Mouse (Mus musculus): ENCODE data around the gene Zmiz1. TPM values are rescaled to one million over a fixed set of nuclear protein-coding genes. Genes with fewer than 3 reads are reported as not detected.

Zmiz1 gene
- polyA plus RNA-seq, 1 experiment, result 25.6 TPM

DNA sequence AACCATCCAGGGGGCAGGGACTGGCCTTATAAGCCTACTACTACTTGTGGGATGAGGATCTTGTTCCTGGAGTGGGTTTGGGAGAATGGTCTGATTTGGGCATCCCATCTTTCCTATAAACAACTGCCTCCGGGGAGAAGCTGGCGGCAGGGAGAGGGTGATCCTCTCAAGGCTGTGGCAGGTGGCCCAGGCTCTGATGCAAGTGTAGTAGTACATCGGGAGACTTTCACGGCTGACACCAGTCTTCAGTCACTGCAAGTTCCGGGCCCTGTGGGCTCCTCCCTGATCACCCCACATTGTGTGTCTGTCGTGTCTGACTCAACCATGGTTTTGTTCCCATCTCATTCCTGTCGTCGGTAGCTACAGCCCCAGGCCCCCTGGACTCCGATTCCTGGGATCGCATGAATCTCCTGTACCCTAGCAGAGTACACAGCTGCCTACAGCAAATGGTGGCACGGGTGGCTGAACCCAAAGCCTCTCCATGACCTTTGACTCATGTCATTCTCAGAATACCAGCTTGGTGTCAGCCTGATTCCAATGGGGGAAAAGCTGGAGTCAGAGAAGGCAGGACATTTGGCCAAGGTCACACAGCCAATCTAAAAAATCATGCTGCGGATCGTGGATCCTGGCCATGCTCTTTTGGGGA, 49.2 kb downstream of the Zmiz1 start:
- DNase-seq (ENCODE audit: low read depth, low spot score), result no peak
- 66% methylated on average over 13 of the region's 13 CpGs for WGBS

DNA sequence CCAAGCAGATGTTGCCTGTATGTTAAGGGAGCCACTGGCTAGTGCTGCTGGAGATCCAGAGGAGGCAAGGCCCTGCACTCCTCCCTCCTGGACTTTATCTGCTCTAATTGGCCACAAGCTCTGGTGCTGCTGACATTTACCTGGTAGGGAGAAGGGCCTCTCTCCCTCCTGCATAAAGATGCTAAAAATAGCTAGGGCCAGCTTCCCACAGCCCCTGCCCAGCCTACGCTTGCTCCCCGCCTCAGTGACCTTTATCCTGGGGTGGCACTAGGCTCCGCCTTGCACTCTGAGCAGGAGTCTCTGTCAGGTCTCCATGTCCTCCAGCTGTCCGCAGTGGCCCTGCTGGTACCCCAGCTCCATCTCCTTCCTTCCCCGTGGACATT, 49.8 kb downstream of the Zmiz1 start:
- 39% methylated on average over 5 of the region's 5 CpGs for whole genome bisulfite sequencing
- no peak for DNase-seq (ENCODE audit: low read depth, low spot score)

DNA sequence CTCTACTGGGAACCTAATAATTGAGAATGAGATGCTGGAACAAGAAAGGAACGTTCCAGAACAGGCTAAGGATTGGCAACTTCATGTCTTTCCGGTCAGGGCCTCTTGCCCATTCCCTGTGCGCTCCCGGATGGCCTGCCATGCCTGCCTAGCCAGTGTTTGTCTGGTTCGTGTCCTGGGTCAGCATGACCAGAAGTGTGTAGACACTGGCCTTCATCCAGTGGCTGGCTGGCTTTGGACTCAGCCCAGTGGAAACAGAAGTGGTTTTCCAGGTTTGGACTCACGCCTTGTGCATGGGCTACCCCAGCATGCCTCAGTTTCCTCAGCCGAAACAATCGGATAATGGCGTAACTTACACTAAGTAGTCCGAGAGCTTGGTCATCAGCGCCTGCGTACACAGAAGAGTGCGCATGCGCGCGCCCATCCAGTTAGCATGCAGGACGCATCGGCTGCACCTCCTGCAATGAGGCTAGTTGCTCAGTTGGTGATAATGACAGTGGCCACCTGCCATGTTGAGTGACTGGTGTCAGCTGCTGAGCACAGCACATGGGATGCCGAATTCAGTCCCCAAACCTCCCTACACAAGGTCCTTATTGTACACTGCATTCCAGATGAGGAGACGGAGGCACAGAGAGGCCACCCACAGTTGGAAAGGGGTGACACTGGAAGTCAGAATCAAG, 50.6 kb downstream of the Zmiz1 start:
- DNase-seq (ENCODE audit: low read depth, low spot score), result no peak
- 88% methylated on average over 20 of the region's 20 CpGs for WGBS

DNA sequence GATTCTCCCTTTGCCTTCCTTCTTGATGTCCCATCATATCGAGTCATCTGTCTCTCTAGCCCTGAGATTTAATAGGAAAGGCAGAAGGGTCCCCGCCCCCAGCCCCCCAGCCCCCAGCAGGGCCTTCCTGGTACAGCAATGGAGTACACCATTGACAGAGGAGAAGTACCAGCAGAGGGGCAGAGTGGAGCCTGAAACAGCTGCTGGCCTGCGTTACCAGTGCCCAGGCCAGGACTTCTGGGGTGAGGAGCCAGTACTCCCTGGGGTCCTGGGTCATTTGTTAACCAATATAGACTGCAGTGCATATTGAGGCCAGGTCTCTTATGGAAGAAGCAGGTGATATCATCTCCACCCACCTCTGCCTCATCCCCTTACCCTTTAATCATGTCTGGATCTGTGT, 51.4 kb downstream of the Zmiz1 start:
- DNase-seq (ENCODE audit: low read depth, low spot score), result no peak
- 88% methylated on average over 3 of the region's 3 CpGs for WGBS

DNA sequence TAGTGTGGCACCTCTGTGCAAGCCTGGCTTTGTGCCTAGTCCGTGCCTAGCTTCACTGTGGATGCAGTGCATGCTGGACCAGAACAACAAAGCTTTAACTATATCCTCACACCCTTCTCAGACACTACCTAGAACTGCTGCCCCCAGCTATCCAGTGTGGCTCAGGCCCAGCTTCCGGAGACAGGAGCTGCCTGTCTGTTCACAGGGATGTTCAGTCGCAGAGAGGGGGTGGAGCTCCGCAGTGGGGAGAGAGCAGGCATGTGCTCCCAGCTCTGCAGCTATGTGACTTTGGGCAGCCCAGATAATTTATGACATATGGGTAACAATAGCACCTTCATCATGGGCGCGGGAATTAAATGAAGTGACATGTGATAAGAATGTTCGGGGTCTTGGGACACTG, 52.0 kb downstream of the Zmiz1 start:
- DNase-seq (ENCODE audit: low read depth, low spot score), result no peak
- WGBS, result 71% methylated on average over 7 of the region's 7 CpGs

GRCm38 (mm10) chr14:25511564-25511963, 52.6 kb downstream of the Zmiz1 start:
- no peak for DNase-seq (ENCODE audit: low read depth, low spot score)
- WGBS, result 44% methylated on average over 3 of the region's 3 CpGs

GRCm38 (mm10) chr14:25511967-25512366, 53.0 kb downstream of the Zmiz1 start:
- 58% methylated on average over 5 of the region's 5 CpGs for WGBS
- DNase-seq (ENCODE audit: low read depth, low spot score), result no peak

DNA sequence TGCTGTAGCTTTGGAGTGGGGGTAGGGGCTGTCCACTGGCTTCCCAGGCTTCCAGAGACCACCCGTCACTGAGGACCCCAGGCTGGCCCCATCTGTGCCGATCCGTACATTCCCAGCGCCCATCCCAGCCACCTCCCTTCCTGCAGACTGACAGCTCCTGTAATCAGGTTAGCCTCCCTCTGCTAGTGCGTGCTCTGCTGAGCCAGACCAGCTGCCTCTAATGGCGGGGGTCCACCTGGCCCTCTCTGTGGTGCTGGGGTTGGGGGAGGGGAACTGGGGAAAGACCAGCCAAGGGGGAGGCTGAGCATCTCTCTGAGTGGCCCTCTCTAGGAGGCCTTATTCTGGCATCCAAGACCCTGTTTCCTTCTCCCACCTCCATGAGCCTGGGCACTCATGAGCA, 53.8 kb downstream of the Zmiz1 start:
- 81% methylated on average over 6 of the region's 6 CpGs for WGBS
- no peak for DNase-seq (ENCODE audit: low read depth, low spot score)

DNA sequence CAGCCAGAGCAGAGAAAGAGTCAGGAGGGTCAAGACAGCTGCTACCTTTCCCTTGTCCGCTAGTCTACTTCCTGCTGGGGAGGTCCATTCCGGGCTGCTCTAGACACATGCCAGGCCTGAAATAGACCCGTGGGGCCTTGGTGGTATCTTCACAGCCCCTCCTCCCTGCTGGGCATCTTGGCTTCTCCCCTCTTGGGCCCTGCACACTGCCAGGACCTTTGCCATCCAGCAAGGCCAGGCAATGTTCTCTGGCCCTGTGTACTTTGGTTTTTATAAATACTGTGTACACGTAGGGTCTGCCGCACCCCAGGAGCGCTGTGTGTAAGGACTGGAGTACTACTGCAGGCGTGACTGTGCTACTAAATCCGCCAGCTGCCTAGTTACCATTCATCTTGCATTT, 54.5 kb downstream of the Zmiz1 start:
- no peak for DNase-seq (ENCODE audit: low read depth, low spot score)
- WGBS, result 57% methylated on average over 8 of the region's 8 CpGs

GRCm38 (mm10) chr14:25514943-25515512, 56.0 kb downstream of the Zmiz1 start:
- WGBS, result 75% methylated on average over 2 of the region's 2 CpGs
- DNase-seq (ENCODE audit: low read depth, low spot score), result no peak

- WGBS, result 33% methylated on average over 9 of the region's 9 CpGs
- DNase-seq (ENCODE audit: low read depth, low spot score), result no peak
These were observed 56.9 kb downstream of the Zmiz1 start for GRCm38 (mm10) chr14:25515924-25516323.

DNA sequence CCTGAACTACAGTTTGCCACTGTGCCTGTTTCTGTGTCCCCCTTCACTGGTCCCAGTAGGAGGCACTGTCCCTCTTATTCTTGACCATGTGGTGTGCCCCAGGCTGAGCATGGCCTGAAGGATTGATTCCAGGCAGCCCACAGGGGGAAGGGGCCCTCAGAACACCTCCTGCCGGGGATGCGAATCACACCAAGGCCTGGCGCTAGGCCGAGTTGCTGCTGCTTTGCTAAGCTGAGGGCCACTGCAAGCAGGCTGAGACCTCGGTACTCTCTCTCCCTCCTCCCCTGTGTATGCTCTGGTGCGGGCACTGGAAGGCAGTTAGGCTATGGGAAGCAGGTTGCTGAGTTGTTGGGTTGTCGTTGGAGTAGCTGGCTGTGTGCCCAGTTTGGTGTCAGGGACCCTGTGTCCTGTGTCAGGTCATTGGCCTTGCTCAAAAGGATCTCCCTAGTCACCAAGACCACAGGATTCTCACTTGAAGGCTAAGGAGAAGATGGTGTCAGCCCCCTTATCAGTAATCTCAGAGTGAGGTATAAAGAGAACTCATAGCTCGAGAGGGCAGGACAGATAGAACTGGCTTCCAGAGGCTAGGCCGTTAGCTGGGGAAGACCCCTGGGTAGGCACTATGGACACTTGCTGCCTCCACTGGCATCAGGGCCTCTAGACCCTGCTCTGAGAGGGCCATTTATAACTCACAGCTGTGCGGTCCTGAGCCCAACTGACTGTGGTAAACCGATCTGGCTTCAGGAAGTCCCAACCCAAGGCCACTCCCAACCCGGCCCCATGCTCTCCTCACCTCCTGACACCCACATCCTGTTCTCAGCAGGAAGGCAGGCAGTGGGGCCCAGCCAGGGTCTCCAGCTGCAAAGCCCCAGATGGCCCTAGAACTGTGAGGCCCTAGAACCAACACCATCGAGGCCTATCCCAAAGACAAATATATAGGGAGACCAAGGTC, 57.9 kb downstream of the Zmiz1 start:
- 37% methylated on average over 13 of the region's 13 CpGs for WGBS
- DNase-seq (ENCODE audit: low read depth, low spot score), result no peak

- 80% methylated on average over 5 of the region's 5 CpGs for WGBS
- no peak for DNase-seq (ENCODE audit: low read depth, low spot score)
These were observed 59.7 kb downstream of the Zmiz1 start for GRCm38 (mm10) chr14:25518645-25519044.

DNA sequence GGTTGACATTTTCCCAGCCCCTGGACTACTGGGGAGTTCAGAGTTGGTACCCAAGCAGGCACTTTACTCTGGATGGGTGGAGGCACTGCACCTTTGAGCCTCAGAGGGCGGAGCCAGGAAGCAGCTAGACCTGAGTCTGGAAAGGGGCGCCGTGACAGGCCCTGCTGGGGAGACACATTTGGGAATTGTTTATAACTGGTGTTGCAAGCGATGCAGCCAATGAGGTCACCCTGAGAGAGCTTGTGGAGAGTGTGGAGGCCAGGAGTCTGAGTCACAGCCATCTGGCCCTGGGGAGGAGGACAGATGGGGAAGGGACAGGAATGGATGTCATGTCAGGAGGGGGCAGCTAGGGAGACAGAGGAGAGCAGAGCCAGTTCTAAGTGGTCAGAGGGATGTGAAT, 60.7 kb downstream of the Zmiz1 start:
- DNase-seq (ENCODE audit: low read depth, low spot score), result no peak
- WGBS, result 34% methylated on average over 4 of the region's 4 CpGs

GRCm38 (mm10) chr14:25520589-25520988, 61.6 kb downstream of the Zmiz1 start:
- 76% methylated on average over 4 of the region's 4 CpGs for WGBS
- DNase-seq (ENCODE audit: low read depth, low spot score), result no peak

- DNase-seq (ENCODE audit: low read depth, low spot score), result no peak
- 78% methylated on average over 9 of the region's 9 CpGs for WGBS
These were observed 62.0 kb downstream of the Zmiz1 start for GRCm38 (mm10) chr14:25520991-25521390.

DNA sequence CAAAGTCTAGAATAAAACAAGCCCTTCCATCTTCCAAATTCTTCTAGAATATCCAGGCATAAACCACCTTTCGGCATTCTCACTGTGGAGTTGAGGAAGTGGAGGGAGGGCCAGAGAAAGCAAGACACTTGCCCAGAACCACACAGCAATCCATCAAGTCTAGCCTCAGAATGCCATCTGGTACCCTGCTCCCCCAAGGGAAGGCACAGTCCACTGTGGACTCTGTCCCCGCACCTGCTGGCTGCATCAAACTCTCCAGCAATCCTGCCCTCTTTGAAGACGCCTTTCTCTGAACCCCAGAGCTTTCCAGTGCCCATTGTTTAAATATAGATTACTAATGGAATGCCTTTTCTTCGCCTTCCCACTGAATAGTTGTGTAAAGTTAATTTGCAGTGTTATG, 62.5 kb downstream of the Zmiz1 start:
- DNase-seq (ENCODE audit: low read depth, low spot score), result no peak
- WGBS, result 63% methylated on average over 4 of the region's 4 CpGs

DNA sequence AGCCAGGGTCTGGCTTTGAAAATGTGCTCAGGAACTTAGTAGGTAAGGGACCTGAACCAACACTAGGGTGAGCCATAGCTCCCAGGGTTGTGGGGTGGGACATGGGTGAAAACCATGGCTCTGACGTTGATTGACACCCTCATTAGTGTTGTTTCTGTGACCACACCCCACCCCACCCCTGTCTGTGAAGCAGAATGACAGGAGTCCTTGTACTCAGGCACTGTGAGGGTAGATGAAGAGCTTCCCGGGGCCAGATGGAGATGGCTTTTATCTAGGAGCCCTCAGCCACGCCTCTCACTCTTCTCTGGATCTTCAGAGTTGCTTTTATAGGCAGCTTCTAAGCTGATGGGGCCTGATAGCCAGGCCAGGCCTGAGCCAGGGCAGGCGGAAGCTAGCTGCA, 63.4 kb downstream of the Zmiz1 start:
- 43% methylated on average over 4 of the region's 4 CpGs for WGBS
- DNase-seq (ENCODE audit: low read depth, low spot score), result no peak

DNA sequence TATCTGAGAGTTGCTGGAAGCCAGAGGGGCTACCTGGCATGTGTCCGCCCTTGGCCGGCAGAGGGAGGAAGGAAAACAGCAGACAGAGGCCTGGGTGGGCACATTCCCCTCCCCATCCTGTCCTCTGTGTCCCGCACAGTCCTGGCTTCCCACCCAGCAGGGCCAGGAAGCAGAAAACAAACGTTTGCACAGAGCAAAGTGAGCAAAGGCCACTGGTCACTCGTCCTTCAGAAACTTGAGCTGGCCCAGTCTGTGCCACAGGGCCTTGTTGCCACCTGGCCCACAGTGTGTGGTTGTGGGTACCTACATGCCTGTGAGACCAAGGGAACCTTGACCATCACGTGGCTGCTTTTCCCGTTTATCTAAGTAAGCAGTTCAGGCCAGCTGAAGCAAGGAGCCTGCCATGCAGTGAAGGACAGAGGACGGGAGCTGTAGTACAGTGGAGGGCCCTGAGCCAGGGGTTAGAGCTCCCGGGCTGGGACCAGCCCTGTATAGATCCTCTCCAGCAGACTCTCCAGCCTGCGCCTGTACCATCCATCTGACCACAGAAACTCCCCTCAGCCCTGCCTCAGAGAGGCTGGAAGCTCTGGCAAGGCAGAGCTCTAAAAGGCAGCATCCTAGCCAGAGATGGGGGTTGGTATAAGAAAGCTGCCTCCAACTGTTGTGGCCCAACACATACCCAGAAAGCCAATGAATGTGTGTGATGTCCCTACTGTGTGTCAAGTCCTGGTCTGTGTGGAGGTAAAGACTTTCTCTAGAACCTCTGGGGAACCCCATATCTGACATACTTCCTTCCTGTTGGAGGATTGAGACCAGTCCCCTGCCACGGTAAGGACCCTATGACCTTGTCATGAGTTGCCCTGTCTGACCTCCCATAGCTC, 64.5 kb downstream of the Zmiz1 start:
- DNase-seq (ENCODE audit: low read depth, low spot score), result no peak
- whole genome bisulfite sequencing, result 60% methylated on average over 11 of the region's 11 CpGs

Data from large intestine, adult 2 months (tissue).